Mouse (Mus musculus): ENCODE measurements around the gene Zfyve21. TPM values are rescaled to one million over a fixed set of nuclear protein-coding genes. Genes with fewer than 3 reads are reported as not detected.

Gene Zfyve21
- total and polyA plus RNA-seq, 2 experiments from 2014 or later = 44.3 to 44.8 TPM

DNA sequence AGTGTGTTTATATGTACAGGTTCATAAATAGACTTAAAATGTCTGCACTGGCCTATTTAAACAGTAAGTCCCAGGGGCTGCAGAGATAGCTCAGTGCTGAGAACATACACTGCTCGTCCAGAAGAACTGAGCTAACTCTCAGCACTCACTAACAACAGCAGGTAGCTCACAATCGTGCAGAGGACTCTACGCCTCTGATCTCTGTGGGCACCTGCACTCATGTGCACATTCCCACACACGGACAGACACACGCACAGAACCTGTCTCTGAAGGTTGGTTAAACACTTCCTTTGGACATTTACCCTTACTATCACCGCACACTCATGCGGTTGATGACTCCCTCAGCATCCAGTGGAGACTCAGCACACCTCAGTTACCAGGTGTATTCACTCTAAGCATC is 56.8 kb downstream of the Zfyve21 start:
- no peaks in the 10 kb centered on the region for H3K4me1 ChIP-seq (ENCODE audit: insufficient read depth, low read length)
- TF ChIP-seq CTCF (IDR thresholded peaks at IDR 0.05; ENCODE audit: low read depth) = no peak
- ATAC-seq (no peak), DNase-seq (ENCODE audit: low spot score) (no peak)
- 91% methylated on average over 7 of the region's 7 CpGs for WGBS
- H3K27ac ChIP-seq = no peak overlapping the region
- 0 out of 2 replicates have a peak, but pooled peaks cover 8% of the 10 kb centered on the region for H3K36me3 ChIP-seq (ENCODE audit: insufficient read depth, low read length)
- no peak overlapping the region for H3K4me2 ChIP-seq (ENCODE audit: low read depth, low read length)
- no peak overlapping the region for H3K9ac ChIP-seq (replicated peaks; ENCODE audit: low read length)
- H3K4me3 ChIP-seq (ENCODE audit: low read length) = no peak overlapping the region
- no peaks in the 10 kb centered on the region for H3K9me3 ChIP-seq (ENCODE audit: low read length)
- H3K27me3 ChIP-seq (ENCODE audit: insufficient read depth, low read length) = no peaks in the 10 kb centered on the region

DNA sequence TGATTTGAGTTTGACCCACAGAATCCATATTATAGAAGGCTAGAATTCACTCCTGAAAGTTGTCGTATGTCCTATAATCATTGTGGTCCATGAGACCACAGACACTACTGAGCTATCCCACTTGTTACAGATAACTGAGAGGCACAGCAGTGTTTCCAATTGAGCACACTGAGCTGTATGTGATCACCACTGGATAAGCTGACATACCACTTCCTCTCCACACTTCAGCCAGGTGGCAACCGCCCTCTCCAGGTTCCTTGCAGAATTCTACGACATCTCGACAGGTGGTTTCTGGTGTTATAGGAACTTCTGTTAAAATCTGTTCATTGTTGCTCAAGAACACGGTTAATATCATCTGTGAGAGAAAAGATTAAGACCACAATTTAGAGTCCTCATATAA is 58.1 kb downstream of the Zfyve21 start:
- no peaks in the 10 kb centered on the region for H3K4me1 ChIP-seq (ENCODE audit: insufficient read depth, low read length)
- no peak overlapping the region for H3K4me2 ChIP-seq (ENCODE audit: low read depth, low read length)
- H3K36me3 ChIP-seq (ENCODE audit: insufficient read depth, low read length) = 0 out of 2 replicates have a peak, but pooled peaks cover 5% of the 10 kb centered on the region
- H3K4me3 ChIP-seq (ENCODE audit: low read length) = no peak overlapping the region
- ATAC-seq (no peak), DNase-seq (ENCODE audit: low spot score) (no peak)
- H3K9ac ChIP-seq (replicated peaks; ENCODE audit: low read length) = no peak overlapping the region
- no peak overlapping the region for H3K27ac ChIP-seq
- WGBS = 89% methylated on average over 5 of the region's 5 CpGs
- TF ChIP-seq CTCF (IDR thresholded peaks at IDR 0.05; ENCODE audit: low read depth) = no peak
- H3K27me3 ChIP-seq (ENCODE audit: insufficient read depth, low read length) = no peaks in the 10 kb centered on the region
- no peaks in the 10 kb centered on the region for H3K9me3 ChIP-seq (ENCODE audit: low read length)

DNA sequence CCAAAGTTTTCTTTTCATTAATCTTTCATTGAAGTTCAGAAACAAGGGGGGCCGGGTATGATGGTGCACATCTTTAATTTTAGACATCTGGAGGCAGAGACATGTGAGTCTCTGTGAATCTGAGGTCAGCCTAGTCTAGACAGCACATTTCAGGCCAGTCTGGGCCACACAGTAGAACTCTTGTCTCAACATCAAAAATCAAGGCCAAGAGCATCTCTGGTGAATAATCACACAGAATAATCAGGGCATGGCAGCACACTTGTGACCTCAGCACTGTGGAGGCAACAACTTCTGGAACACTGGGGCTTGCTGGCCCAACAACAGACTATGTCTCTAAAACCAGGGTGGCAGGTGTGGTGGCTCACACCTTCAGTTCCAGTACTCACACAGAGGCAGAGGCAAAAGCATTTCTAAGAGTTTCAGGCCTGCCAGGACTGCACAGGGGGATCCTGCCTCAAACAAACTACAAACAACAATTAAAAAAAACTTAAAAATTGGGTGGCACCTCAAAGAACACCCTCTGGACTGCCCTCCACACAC is 60.7 kb downstream of the Zfyve21 start:
- Histone ChIP-seq H3K4me3 (ENCODE audit: low read length) (no peak overlapping the region), H3K4me1 (ENCODE audit: insufficient read depth, low read length) (no peaks in the 10 kb centered on the region), H3K36me3 (ENCODE audit: insufficient read depth, low read length) (0 out of 2 replicates have a peak, but pooled peaks cover 5% of the 10 kb centered on the region), H3K27ac (no peak overlapping the region), H3K9me3 (ENCODE audit: low read length) (no peaks in the 10 kb centered on the region), H3K4me2 (ENCODE audit: low read depth, low read length) (no peak overlapping the region), H3K9ac (replicated peaks; ENCODE audit: low read length) (no peak overlapping the region), H3K27me3 (ENCODE audit: insufficient read depth, low read length) (no peaks in the 10 kb centered on the region)
- TF ChIP-seq CTCF (IDR thresholded peaks at IDR 0.05; ENCODE audit: low read depth) = no peak
- WGBS = 72% methylated on average over 1 of the region's 1 CpGs
- ATAC-seq (no peak), DNase-seq (ENCODE audit: low spot score) (no peak)

DNA sequence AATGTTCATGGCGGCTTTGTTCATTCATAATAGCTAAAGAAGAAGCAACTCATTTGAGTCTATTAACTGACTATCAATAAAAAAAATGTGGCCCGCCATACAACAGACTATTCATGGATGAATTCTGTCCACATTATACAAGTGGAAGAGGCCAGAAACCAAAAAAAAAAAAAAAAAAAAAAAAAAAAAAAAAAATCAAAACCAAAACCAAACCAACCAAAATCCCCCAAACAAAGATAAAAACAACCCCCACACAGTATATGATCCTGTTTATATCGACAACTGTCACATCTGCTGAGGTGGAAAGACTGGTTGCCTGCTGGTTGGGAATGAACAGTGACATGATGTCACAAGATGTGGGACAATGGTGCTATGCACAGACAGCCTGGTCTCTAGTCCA is 61.5 kb downstream of the Zfyve21 start:
- Histone ChIP-seq H3K36me3 (ENCODE audit: insufficient read depth, low read length) (no peaks in the 10 kb centered on the region), H3K9ac (replicated peaks; ENCODE audit: low read length) (no peak overlapping the region), H3K4me1 (ENCODE audit: insufficient read depth, low read length) (no peaks in the 10 kb centered on the region), H3K4me2 (ENCODE audit: low read depth, low read length) (no peak overlapping the region), H3K4me3 (ENCODE audit: low read length) (no peak overlapping the region), H3K27ac (no peak overlapping the region), H3K9me3 (ENCODE audit: low read length) (no peaks in the 10 kb centered on the region), H3K27me3 (ENCODE audit: insufficient read depth, low read length) (no peaks in the 10 kb centered on the region)
- 80% methylated on average over 3 of the region's 3 CpGs for WGBS
- DNase-seq (ENCODE audit: low spot score) (no peak), ATAC-seq (no peak)
- no peak for TF ChIP-seq CTCF (IDR thresholded peaks at IDR 0.05; ENCODE audit: low read depth)

DNA sequence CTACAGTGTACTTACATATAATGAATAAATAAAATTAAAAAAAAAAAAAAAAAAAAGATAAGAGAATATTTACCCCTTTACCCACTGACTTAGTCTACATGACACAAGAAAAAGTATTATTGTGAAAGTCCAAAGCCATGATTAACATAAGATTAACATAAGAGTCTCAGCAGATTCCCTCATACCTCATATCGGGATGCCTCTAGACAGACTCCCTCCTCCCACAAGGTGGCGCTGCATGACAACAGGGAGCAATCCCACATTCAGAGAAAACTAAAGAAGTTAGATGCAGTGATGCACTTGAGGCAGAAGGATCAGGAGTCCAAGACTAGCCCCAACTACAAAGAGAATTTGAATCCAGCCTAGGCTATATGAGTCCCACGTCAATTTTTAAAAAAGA is 64.2 kb downstream of the Zfyve21 start:
- no peaks in the 10 kb centered on the region for H3K36me3 ChIP-seq (ENCODE audit: insufficient read depth, low read length)
- no peaks in the 10 kb centered on the region for H3K9me3 ChIP-seq (ENCODE audit: low read length)
- WGBS = 15% methylated on average over 3 of the region's 3 CpGs
- no peaks in the 10 kb centered on the region for H3K4me1 ChIP-seq (ENCODE audit: insufficient read depth, low read length)
- no peak overlapping the region for H3K4me2 ChIP-seq (ENCODE audit: low read depth, low read length)
- H3K9ac ChIP-seq (replicated peaks; ENCODE audit: low read length) = no peak overlapping the region
- ATAC-seq (peak; percentile 80), DNase-seq (ENCODE audit: low spot score) (peak; percentile 89)
- TF ChIP-seq CTCF (IDR thresholded peaks at IDR 0.05; ENCODE audit: low read depth) = peak; percentile 93
- no peak overlapping the region for H3K27ac ChIP-seq
- H3K27me3 ChIP-seq (ENCODE audit: insufficient read depth, low read length) = no peaks in the 10 kb centered on the region
- H3K4me3 ChIP-seq (ENCODE audit: low read length) = no peak overlapping the region

Other genes with a start within 250 kb of the Zfyve21 start
- gene Mark3, start 239.6 kb upstream of the Zfyve21 start, total RNA-seq (2014; rRNA removed) = 116 and 128 TPM in 2 replicates
- 38.4 and 41.0 TPM in 2 replicates for gene Mark3, start 239.6 kb upstream of the Zfyve21 start, polyA plus RNA-seq (2015; fragmentation: Nextera tagmentation; extraction: Ambion mirVana)
- 3,255 and 3,584 TPM in 2 replicates for gene Ckb, start 141.8 kb upstream of the Zfyve21 start, total RNA-seq (2014; rRNA removed)
- gene Ckb, start 141.8 kb upstream of the Zfyve21 start, polyA plus RNA-seq (2015; fragmentation: Nextera tagmentation; extraction: Ambion mirVana) = 2,405 and 2,624 TPM in 2 replicates
- 29.7 and 32.7 TPM in 2 replicates for gene Trmt61a, start 136.1 kb upstream of the Zfyve21 start, total RNA-seq (2014; rRNA removed)
- gene Trmt61a, start 136.1 kb upstream of the Zfyve21 start, polyA plus RNA-seq (2015; fragmentation: Nextera tagmentation; extraction: Ambion mirVana) = 9.2 TPM in 2 replicates
- 21.1 and 22.7 TPM in 2 replicates for gene Bag5, start 100.9 kb upstream of the Zfyve21 start, total RNA-seq (2014; rRNA removed)
- gene Bag5, start 100.9 kb upstream of the Zfyve21 start, polyA plus RNA-seq (2015; fragmentation: Nextera tagmentation; extraction: Ambion mirVana) = 60.1 and 64.3 TPM in 2 replicates
- 23.6 and 28.1 TPM in 2 replicates for gene Apopt1, start 100.9 kb upstream of the Zfyve21 start, total RNA-seq (2014; rRNA removed)
- 60.3 and 63.9 TPM in 2 replicates for gene Apopt1, start 100.9 kb upstream of the Zfyve21 start, polyA plus RNA-seq (2015; fragmentation: Nextera tagmentation; extraction: Ambion mirVana)
- gene Klc1, start 55.3 kb upstream of the Zfyve21 start, total RNA-seq (2014; rRNA removed) = 421 and 496 TPM in 2 replicates
- 583 and 600 TPM in 2 replicates for gene Klc1, start 55.3 kb upstream of the Zfyve21 start, polyA plus RNA-seq (2015; fragmentation: Nextera tagmentation; extraction: Ambion mirVana)
- 16.8 and 17.4 TPM in 2 replicates for gene Xrcc3, start 297 bp upstream of the Zfyve21 start, total RNA-seq (2014; rRNA removed)
- 2.6 and 2.7 TPM in 2 replicates for gene Xrcc3, start 297 bp upstream of the Zfyve21 start, polyA plus RNA-seq (2015; fragmentation: Nextera tagmentation; extraction: Ambion mirVana)
- 54.5 and 57.4 TPM in 2 replicates for gene Ppp1r13b, start 93.9 kb downstream of the Zfyve21 start, total RNA-seq (2014; rRNA removed)
- gene Ppp1r13b, start 93.9 kb downstream of the Zfyve21 start, polyA plus RNA-seq (2015; fragmentation: Nextera tagmentation; extraction: Ambion mirVana) = 31.6 and 36.5 TPM in 2 replicates
- 225 and 251 TPM in 2 replicates for gene Atp5mpl, start 152.8 kb downstream of the Zfyve21 start, total RNA-seq (2014; rRNA removed)
- gene Atp5mpl, start 152.8 kb downstream of the Zfyve21 start, polyA plus RNA-seq (2015; fragmentation: Nextera tagmentation; extraction: Ambion mirVana) = 1,023 and 1,032 TPM in 2 replicates
- gene Tdrd9, start 157.4 kb downstream of the Zfyve21 start, total RNA-seq (2014; rRNA removed) = 0.07 and 0.68 TPM in 2 replicates
- 0.20 and 0.46 TPM in 2 replicates for gene Tdrd9, start 157.4 kb downstream of the Zfyve21 start, polyA plus RNA-seq (2015; fragmentation: Nextera tagmentation; extraction: Ambion mirVana)
- 0.73 TPM in 1 of 2 replicates, not detected in the other for gene Rd3l, start 167.1 kb downstream of the Zfyve21 start, total RNA-seq (2014; rRNA removed)
- 0.61 TPM in 1 of 2 replicates, not detected in the other for gene Rd3l, start 167.1 kb downstream of the Zfyve21 start, polyA plus RNA-seq (2015; fragmentation: Nextera tagmentation; extraction: Ambion mirVana)